Mouse (Mus musculus) heart, adult 18-20 months (tissue): ENCODE data around the gene Ctdnep1. TPM values are rescaled to one million over a fixed set of nuclear protein-coding genes. Genes with fewer than 3 reads are reported as not detected.
A peak's percentile ranks its signal among the peaks of the same experiment; 100 is the strongest.
"Not testable (repeated sequence)": the region's sequence is repeated elsewhere in the genome, so short reads cannot be mapped to it uniquely, and the experiment has no call there.

Experiments used
- DNase-seq, 2 experiments: peaks; one replicate each; pipeline ENCODE4 v3.0.0; 2021 to 2022; ENCODE audit warnings: mixed read lengths in 1 of 2
- total RNA-seq, 2 experiments: library from RNA; stranded (reverse); gene quantifications; 2 replicates each; pipeline ENCODE4 v1.2.3; 2021

The Ctdnep1 gene
- total RNA-seq, 2 experiments from 2014 or later = 130 to 144 TPM

DNA sequence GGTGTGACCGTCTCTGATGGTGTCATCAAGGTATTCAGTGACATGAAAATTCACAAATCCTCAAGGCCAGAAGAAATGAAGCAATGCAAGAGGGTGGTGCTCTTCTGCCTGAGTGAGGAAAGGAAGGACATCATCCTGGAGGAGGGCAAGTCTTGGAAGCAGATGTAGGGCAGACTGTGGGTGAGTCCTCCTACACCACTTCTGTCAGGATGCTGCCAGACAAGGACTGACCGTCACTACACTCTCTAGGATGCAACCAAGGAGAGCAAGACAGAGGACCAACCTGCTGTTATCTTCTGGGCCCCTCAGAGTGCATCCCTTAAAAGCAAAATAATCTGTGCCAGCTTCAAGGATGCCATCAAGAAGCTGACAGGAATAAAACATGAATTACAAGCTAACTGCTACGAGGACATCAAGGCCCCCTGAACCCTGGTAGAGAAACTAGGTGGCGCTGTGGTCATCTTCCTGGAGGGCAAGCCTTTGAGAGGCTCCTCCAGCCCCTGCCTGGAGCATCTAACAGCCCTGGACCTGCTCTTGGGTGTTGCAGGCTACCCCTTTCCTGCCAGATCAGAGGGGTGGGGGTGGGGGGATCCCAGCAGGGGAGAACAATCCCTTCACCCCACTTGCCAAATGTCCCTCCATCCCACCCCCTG is 30.0 kb upstream of the Ctdnep1 start:
- DNase-seq = no peak

DNA sequence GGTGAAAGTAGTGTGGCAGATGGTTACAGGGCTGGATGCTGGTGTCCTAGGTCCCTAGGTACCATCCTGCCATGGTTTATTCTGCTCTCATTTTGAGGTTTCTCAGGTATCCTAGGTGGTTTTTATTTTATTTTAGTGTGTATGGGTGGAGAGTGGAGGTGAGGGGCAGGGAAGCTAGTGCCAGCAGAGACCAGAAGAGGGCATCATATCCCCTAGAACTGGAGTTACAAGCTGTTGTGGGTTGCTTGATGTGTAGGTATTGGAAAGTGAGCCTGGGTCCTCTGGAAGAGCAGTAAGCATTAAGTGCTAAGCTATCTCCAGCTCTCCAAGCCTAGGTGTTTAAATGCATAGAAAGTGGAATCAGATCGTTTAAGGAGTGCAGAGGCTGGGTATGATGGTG is 28.7 kb upstream of the Ctdnep1 start:
- no peak for DNase-seq

DNA sequence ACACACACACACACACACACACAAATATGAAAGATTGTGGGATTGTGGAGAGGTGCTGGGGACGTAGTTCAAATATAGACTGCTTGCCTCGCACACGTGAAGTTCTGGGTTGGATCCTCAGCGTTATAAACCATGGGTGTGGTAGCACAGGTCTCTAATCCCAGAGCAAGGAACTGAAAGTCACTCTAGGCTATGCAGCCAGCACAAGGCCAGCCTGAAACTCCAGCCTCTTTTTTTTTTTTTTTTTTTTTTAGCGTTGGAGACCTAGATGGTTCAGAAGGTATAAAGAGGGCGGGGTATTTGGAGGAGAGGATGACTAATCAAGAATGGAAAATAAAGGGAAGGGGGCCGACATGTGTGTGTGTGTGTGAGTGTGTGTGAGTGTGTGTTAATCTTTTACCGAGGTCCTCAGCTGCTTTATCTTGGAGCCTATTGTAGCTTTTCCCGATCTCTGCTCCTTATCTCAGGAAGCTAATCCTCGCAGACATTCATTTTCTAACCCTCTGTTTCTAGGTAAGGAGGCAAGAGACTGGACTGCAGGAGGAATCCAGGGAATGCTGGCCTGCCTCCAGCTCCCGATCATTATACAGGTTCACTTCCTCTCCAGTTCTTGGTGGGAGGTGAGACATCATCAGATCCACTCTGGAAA is 27.6 kb upstream of the Ctdnep1 start:
- DNase-seq = no peak

DNA sequence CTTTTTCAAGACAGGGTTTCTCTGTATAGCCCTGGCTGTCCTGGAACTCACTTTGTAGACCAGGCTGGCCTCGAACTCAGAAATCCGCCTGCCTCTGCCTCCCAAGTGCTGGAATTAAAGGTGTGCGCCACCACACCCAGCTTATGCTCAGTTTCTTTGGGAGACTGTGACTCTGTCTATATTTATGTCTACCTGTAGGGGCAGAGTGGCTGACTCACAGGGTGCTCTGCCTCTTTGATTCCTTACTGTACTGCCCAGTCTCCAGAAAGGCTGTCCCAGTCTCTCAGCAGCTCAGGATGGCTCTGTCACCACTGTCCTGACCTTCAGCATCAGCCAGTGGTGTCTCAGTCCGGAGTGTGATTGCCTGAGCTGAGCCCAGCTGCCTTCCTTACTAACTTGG is 25.3 kb upstream of the Ctdnep1 start:
- not testable (repeated sequence) for DNase-seq

- no peak for DNase-seq
These were observed 24.7 kb upstream of the Ctdnep1 start for GRCm38 (mm10) chr11:69956218-69956617.

GRCm38 (mm10) chr11:69960616-69961015 is 20.3 kb upstream of the Ctdnep1 start:
- DNase-seq = no peak

DNA sequence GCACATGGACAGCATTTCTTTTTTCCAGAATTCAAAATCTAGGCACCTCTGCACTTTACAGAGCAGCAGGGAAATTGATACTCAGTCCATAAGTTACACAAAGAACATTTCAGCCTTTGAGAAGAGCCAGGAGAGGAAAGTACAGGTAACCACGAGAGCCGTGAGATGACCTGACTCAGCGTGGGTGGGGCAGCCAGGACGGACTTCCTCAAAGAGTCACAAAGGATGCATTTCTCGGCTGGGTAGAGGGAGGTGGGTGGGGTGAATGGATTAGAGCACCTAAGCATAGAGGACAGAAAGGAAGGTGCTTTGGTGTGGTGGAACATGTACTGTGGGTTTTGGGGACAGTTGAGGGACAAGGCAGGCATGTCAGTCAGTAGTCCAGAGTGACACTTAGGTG is 19.1 kb upstream of the Ctdnep1 start:
- no peak for DNase-seq

DNA sequence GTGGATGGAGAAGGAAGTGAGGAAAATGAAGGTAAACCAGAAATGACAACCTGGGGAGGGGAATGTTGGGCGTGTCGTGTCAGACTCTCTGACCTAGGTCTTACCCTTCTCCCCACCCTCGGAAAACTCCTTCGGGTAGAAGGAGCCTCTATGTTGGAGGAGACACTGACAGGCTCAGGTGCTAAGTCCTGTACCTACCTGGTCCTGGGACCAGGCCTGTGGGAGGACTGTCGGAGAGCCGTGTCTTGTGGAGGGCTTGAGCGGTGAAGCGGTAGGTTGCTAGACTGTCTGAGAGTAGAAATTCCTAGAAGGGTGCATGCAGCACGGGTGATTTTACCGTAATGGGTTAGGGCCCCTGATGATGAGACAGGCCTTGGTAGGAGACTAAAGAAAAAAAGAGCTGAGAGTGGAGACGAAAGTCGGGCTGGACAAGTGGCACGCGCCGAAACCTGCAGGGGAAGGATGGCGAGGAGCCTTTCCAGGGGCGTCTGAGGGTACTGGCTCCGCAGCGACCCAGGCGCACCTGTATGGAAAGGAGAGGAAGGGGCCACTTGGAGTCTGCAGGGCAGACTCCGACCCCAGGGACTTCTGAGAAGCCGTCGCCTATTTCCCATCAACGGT is 16.2 kb upstream of the Ctdnep1 start, which contains the start of gene Cldn7:
Gene Cldn7 (plus strand): TSS at position 130 of the 621 bp plus-strand sequence.
- DNase-seq = no peak

DNA sequence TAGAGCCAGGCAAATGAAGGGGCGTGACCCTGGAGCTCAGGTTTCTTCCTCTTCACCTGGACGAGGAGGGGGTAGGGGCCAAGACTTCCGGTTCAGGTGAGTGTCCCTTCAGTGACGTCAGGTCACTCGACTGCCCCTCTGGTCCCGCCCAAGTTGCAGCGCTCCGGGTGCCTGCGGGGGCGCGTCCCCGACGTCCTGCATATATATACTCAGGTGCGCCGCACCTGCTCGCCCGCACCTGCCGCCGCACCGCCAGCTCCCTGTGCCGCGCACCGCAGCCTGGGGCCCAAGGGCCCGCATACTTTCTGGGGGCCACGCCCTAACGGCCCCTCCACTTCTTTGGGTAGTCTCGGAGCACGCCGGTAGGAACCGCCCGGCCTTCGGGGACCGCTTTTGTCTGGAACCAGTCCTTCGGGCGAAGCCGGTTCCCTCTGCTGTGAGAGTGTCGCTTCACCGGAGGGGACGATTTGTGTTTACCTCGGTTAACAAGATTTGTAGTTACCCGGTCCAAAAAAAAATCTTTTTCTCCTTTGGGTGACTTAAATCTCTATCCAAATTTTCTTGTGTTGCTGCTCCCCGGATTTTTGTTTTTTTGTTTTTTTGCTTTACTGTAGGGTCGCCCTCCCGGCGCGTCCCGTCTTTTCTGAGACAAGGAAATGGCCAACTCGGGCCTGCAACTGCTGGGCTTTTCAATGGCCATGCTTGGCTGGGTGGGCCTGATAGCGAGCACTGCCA is 15.5 kb upstream of the Ctdnep1 start:
- DNase-seq = no peak

DNA sequence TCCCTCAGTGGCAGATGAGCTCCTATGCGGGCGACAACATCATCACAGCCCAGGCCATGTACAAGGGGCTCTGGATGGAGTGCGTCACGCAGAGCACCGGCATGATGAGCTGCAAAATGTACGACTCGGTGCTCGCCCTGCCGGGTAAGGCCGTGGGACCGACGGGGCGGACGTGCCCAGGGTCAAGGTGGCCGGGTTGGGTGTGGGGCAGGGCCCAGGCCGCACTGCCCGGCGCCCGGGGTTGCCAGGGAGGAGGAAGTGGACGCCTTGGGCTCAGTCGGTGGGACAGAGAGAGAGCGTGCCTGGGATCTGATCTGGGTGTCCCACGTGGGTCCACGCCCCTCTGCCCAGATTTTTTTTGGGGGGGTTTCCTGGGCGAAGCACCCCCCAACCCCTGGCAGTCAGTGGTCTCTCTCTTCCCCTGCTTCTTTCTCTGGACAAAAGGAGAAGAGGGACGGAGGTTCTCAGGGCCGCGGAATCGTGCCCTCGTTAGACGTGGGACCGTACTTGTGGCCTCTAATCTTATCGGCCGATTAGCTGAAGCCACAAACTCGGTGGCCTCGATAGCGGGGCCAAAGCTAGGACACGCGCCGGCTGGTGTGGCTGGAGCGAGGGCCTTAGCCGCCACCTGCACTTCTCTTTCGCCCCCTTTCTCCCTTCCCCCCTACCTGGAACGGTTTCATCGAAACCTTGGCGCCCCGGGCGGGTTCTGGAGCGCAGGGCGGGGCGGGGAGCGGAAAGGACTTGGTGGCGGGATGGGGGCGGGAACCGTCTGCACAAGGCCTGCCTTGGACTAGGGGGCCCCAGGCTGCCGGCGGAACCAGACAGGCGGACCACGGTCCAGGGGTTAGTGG is 14.7 kb upstream of the Ctdnep1 start:
- DNase-seq = peak in 1 of 2 experiments; percentile 29

DNA sequence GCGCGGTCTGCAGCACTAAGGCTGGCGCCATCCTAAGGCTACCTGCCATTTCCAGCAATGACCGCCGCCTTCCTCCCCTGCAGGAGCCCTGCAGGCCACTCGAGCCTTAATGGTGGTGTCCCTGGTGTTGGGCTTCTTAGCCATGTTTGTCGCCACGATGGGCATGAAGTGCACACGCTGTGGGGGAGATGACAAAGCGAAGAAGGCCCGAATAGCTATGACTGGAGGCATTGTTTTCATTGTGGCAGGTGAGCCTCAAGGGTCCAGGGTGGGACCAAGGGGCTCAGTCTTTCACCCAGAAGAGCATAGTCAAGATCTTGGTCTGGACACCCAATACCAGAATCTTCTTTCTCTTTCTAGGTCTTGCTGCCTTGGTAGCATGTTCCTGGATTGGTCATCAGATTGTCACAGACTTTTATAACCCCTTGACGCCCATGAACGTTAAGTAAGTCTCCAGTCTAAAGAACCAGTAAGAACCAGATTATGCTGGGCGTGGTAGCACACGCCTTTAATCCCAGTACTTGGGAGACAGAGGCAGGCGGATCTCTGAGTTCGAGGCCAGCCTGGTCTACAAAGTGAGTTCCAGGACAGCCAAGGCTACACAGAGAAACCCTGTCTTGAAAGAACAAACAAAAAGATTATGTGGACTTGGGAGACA is 14.0 kb upstream of the Ctdnep1 start:
- no peak for DNase-seq

- DNase-seq = no peak
These were observed 12.2 kb upstream of the Ctdnep1 start for GRCm38 (mm10) chr11:69968793-69969192.

DNA sequence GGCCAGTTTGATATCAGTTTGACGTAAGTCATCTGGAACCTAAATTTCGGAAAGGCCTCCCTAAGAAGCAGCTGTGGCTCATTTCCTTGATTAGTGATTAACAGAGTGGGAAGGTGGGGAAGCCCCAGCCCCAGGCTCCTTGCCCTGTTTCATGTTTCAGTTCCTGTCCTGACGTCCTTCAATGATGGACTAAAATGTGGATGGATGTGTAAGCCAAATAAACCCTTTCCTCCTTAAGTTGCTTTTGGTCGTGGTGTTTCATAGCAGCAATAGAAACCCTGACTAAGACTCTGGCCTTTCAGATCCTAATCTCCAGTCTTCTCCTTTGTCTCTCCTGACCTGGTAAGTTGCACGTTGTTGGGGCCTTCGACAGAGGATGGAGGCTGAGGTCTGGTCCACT is 10.7 kb upstream of the Ctdnep1 start:
- DNase-seq = no peak

GRCm38 (mm10) chr11:69970775-69971174 is 10.2 kb upstream of the Ctdnep1 start:
- DNase-seq = no peak

DNA sequence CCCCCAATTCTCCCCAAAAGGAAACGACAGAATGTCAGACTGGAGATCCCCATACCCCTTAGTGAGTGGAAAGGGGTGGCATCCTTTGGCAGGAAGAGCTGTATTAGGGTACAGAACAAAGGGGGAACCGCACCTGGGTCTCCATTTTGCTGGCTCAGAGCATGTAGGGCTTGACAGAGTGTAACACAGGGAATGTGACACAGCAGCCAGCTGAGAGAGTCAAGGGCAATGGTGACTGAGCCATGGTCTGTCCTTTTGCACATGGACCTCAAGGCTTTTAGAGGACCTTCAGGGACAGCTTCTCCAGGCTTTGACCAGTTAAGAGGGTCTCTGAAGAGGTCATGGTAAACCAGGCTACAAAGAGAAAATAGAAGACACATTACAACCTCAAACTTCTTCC is 6.0 kb upstream of the Ctdnep1 start:
- no peak for DNase-seq

- no peak for DNase-seq
These were observed 4.7 kb upstream of the Ctdnep1 start for GRCm38 (mm10) chr11:69976271-69976670.

DNA sequence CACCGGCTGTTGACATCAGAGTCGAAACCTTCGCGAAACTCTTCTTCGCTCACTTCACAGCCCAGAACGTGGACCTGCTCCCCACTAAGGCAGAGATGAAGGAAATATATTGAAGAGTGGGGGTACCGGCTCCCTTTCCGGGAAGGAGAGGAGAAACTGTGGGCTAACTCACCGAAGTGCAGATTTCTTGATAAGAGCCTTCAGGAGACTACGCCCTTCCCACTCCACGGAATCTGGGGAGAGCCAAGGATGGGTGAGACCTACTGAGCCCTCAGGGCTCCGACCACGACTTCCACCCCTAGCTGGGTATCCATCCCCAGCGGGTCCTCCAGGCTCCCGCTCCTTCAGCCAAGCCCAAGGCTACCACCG is 1.1 kb upstream of the Ctdnep1 start:
- no peak for DNase-seq

- DNase-seq = peak; percentile 97 to 99
These were observed 488 bp upstream of the Ctdnep1 start for GRCm38 (mm10) chr11:69980196-69981140.

- no peak for DNase-seq
These were observed 1.3 kb downstream of the Ctdnep1 start, which contains the start of gene Elp5 for GRCm38 (mm10) chr11:69982225-69982624. Elp5 (minus strand) TSS chr11:69982517.

GRCm38 (mm10) chr11:69982877-69983276 is 1.9 kb downstream of the Ctdnep1 start:
- DNase-seq = peak; percentile 59 to 63
